Mouse (Mus musculus) lung, embryonic 16.5 days (tissue): ENCODE measurements around the gene Emilin1. TPM values are rescaled to one million over a fixed set of nuclear protein-coding genes. Genes with fewer than 3 reads are reported as not detected.

ENCODE experiments used
- ATAC-seq: fragments of 200-750 bp; cut with Nextera tagmentation; 2 replicates; pipeline ENCODE4 v1.8.0; 2017; ENCODE audit warnings: low read depth, mild to moderate bottlenecking, moderate library complexity
- H3K27ac ChIP-seq: fragments of 300-500 bp; sonication (generic); 2 replicates; pipeline ENCODE4 v1.5.1; 2014; ENCODE audit warnings: mild to moderate bottlenecking, control low read depth, low read length
- H3K27me3 ChIP-seq: fragments of 300-500 bp; sonication (generic); 2 replicates; pipeline ENCODE4 v1.6.1; 2014; ENCODE audit warnings: low read depth, low read length, mixed read lengths; ENCODE audit not compliant: control insufficient read depth, insufficient read depth
- H3K36me3 ChIP-seq: fragments of 300-500 bp; sonication (generic); 2 replicates; pipeline ENCODE4 v1.6.1; 2014; ENCODE audit warnings: low read length; ENCODE audit not compliant: control insufficient read depth, insufficient read depth
- H3K4me1 ChIP-seq: fragments of 300-500 bp; sonication (generic); replicated peaks from 2 replicates; pipeline ENCODE4 v1.6.1; 2014; ENCODE audit warnings: low read length, mixed read lengths; ENCODE audit not compliant: control insufficient read depth, insufficient read depth
- H3K4me2 ChIP-seq: fragments of 300-500 bp; sonication (generic); 2 replicates; pipeline ENCODE4 v1.6.1; 2014; ENCODE audit warnings: low read depth, low read length, control low read depth
- H3K4me3 ChIP-seq: fragments of 300-500 bp; sonication (generic); 2 replicates; pipeline ENCODE4 v1.5.1; 2014; ENCODE audit warnings: mild to moderate bottlenecking, low read length, control low read depth
- H3K9ac ChIP-seq: fragments of 300-500 bp; sonication (generic); 2 replicates; pipeline ENCODE4 v1.6.1; 2014; ENCODE audit warnings: low read length, control low read depth
- H3K9me3 ChIP-seq: fragments of 300-500 bp; sonication (generic); 2 replicates; pipeline ENCODE4 v1.6.1; 2016; ENCODE audit warnings: low read length; ENCODE audit not compliant: control insufficient read depth
- WGBS: fragments of 180-500 bp; shearing (Covaris S2); extraction: QIAGEN DNeasy Blood & Tissue Kit; methylation state at CpG from one replicate; pipeline ENCODE4 v1.1.7; 2014; 5-methylcytosine and 5-hydroxymethylcytosine counted together
- polyA plus RNA-seq: library from polyadenylated mRNA; unstranded; fragments of >200 nt; fragmentation: Nextera tagmentation; extraction: Ambion mirVana; gene quantifications from 2 replicates; pipeline ENCODE4 v1.2.1, GENCODE M21; 2015

Emilin1 gene
- polyA plus RNA-seq, 1 experiment from 2014 or later = 212 TPM

- H3K4me1 ChIP-seq = no peaks in the 10 kb centered on the region
- H3K36me3 ChIP-seq = no peaks in the 10 kb centered on the region
- H3K9me3 ChIP-seq = no peaks in the 10 kb centered on the region
- 83% methylated on average over 6 of the region's 6 CpGs for WGBS
- ATAC-seq = no peak
- H3K27ac ChIP-seq = no peak overlapping the region
- H3K27me3 ChIP-seq = no peaks in the 10 kb centered on the region
- no peak overlapping the region for H3K4me3 ChIP-seq
- no peak overlapping the region for H3K9ac ChIP-seq
- H3K4me2 ChIP-seq = no peak overlapping the region
Measured at GRCm38 (mm10) chr5:30930846-30931245, 17.6 kb downstream of the Emilin1 start.

- WGBS = 67% methylated on average over 4 of the region's 4 CpGs
- H3K4me2 ChIP-seq = no peak overlapping the region
- no peaks in the 10 kb centered on the region for H3K4me1 ChIP-seq
- ATAC-seq = no peak
- no peak overlapping the region for H3K27ac ChIP-seq
- no peaks in the 10 kb centered on the region for H3K36me3 ChIP-seq
- no peaks in the 10 kb centered on the region for H3K27me3 ChIP-seq
- no peak overlapping the region for H3K9ac ChIP-seq
- no peak overlapping the region for H3K4me3 ChIP-seq
- H3K9me3 ChIP-seq = no peaks in the 10 kb centered on the region
Measured at GRCm38 (mm10) chr5:30931378-30931777, 18.2 kb downstream of the Emilin1 start.

- Histone ChIP-seq H3K4me2 (no peak overlapping the region), H3K9me3 (no peaks in the 10 kb centered on the region), H3K9ac (no peak overlapping the region), H3K27ac (no peak overlapping the region), H3K4me1 (no peaks in the 10 kb centered on the region), H3K27me3 (no peaks in the 10 kb centered on the region), H3K4me3 (no peak overlapping the region), H3K36me3 (no peaks in the 10 kb centered on the region)
- no peak for ATAC-seq
- 58% methylated on average over 5 of the region's 5 CpGs for WGBS
Measured at GRCm38 (mm10) chr5:30933705-30934104, 20.5 kb downstream of the Emilin1 start.

GRCm38 (mm10) chr5:30934725-30935461 is 21.7 kb downstream of the Emilin1 start:
- no peak for ATAC-seq
- Histone ChIP-seq H3K27me3 (no peaks in the 10 kb centered on the region), H3K4me2 (no peak overlapping the region), H3K4me3 (no peak overlapping the region), H3K4me1 (no peaks in the 10 kb centered on the region), H3K27ac (no peak overlapping the region), H3K9ac (no peak overlapping the region), H3K9me3 (no peaks in the 10 kb centered on the region), H3K36me3 (no peaks in the 10 kb centered on the region)
- 79% methylated on average over 5 of the region's 5 CpGs for WGBS

GRCm38 (mm10) chr5:30943004-30943403 is 29.8 kb downstream of the Emilin1 start:
- no peaks in the 10 kb centered on the region; the same call in 1 of the 2 replicates for H3K27me3 ChIP-seq
- WGBS = 83% methylated on average over 2 of the region's 2 CpGs
- H3K4me2 ChIP-seq = no peak overlapping the region
- H3K9me3 ChIP-seq = no peaks in the 10 kb centered on the region
- H3K4me3 ChIP-seq = no peak overlapping the region
- H3K36me3 ChIP-seq = no peaks in the 10 kb centered on the region
- H3K27ac ChIP-seq = no peak overlapping the region
- H3K9ac ChIP-seq = no peak overlapping the region
- H3K4me1 ChIP-seq = no peaks in the 10 kb centered on the region
- ATAC-seq = no peak

- no peak overlapping the region for H3K4me3 ChIP-seq
- H3K36me3 ChIP-seq = no peaks in the 10 kb centered on the region
- no peak for ATAC-seq
- H3K9me3 ChIP-seq = no peaks in the 10 kb centered on the region
- H3K27ac ChIP-seq = no peak overlapping the region
- H3K27me3 ChIP-seq = no peaks in the 10 kb centered on the region; the same call in 1 of the 2 replicates
- H3K4me1 ChIP-seq = peaks cover 4% of the 10 kb centered on the region; the same call in 1 of the 2 replicates
- WGBS = 88% methylated on average over 6 of the region's 6 CpGs
- H3K9ac ChIP-seq = no peak overlapping the region
- no peak overlapping the region for H3K4me2 ChIP-seq
Measured at GRCm38 (mm10) chr5:30944344-30944743, 31.1 kb downstream of the Emilin1 start.

- H3K9me3 ChIP-seq = no peaks in the 10 kb centered on the region
- whole genome bisulfite sequencing = 4% methylated on average over 44 of the region's 44 CpGs
- peak; percentile 48 for ATAC-seq
- H3K4me3 ChIP-seq = peak within 1 kb of the TSS; percentile 47
- peak within 1 kb of the TSS; percentile 55 for H3K9ac ChIP-seq
- no peaks in the 10 kb centered on the region for H3K36me3 ChIP-seq
- no peaks in the 10 kb centered on the region; the same call in 1 of the 2 replicates for H3K27me3 ChIP-seq
- H3K4me2 ChIP-seq = peak within 1 kb of the TSS; percentile 68
- H3K4me1 ChIP-seq = peaks cover 7% of the 10 kb centered on the region
- no peak within 1 kb of the TSS for H3K27ac ChIP-seq
Measured at GRCm38 (mm10) chr5:30944956-30945781, 32.0 kb downstream of the Emilin1 start, which contains the start of gene Cgref1. Gene Cgref1, minus strand, starts transcription at chr5:30945591.

GRCm38 (mm10) chr5:30948620-30949019 is 35.4 kb downstream of the Emilin1 start:
- no peak for ATAC-seq
- H3K4me1 ChIP-seq = peaks cover 15% of the 10 kb centered on the region
- 81% methylated on average over 5 of the region's 5 CpGs for WGBS
- peaks cover 9% of the 10 kb centered on the region for H3K36me3 ChIP-seq
- no peak overlapping the region for H3K4me3 ChIP-seq
- H3K9ac ChIP-seq = no peak overlapping the region
- no peak overlapping the region for H3K4me2 ChIP-seq
- H3K27me3 ChIP-seq = no peaks in the 10 kb centered on the region; the same call in 1 of the 2 replicates
- no peaks in the 10 kb centered on the region for H3K9me3 ChIP-seq
- no peak overlapping the region for H3K27ac ChIP-seq

- Histone ChIP-seq H3K4me2 (peak overlapping the region; percentile 94), H3K27me3 (no peaks in the 10 kb centered on the region; the same call in 1 of the 2 replicates), H3K4me1 (peaks cover 15% of the 10 kb centered on the region), H3K36me3 (peaks cover 20% of the 10 kb centered on the region), H3K4me3 (peak overlapping the region; percentile 78), H3K9me3 (no peaks in the 10 kb centered on the region), H3K27ac (peak overlapping the region; percentile 64), H3K9ac (peak overlapping the region; percentile 74)
- ATAC-seq = peak; percentile 94
- whole genome bisulfite sequencing = under 1% methylated on average over 31 of the region's 31 CpGs
Measured at GRCm38 (mm10) chr5:30949654-30950326, 36.6 kb downstream of the Emilin1 start.
